Mouse (Mus musculus) heart, adult 2 months (tissue): ENCODE data around the gene 5730522E02Rik. TPM values are rescaled to one million over a fixed set of nuclear protein-coding genes. Genes with fewer than 3 reads are reported as not detected.

ENCODE experiments used
- DNase-seq, 2 experiments: peaks; one replicate each; pipeline ENCODE4 v3.0.0; 2021
- H3K27ac ChIP-seq: fragments of 200-600 bp; 2 replicates; pipeline ENCODE4 v1.8.1; 2022
- H3K27me3 ChIP-seq: fragments of 200-500 bp; 2 replicates; pipeline ENCODE4 v1.6.1; 2012; ENCODE audit warnings: mild to moderate bottlenecking, low read length, inconsistent platforms, mixed read lengths; ENCODE audit not compliant: control insufficient read depth, insufficient read depth
- H3K36me3 ChIP-seq: fragments of 200-500 bp; 2 replicates; pipeline ENCODE4 v1.6.1; 2012; ENCODE audit warnings: low read length, inconsistent platforms; ENCODE audit not compliant: control insufficient read depth, insufficient read depth
- H3K4me1 ChIP-seq: fragments of 200-500 bp; 2 replicates; pipeline ENCODE4 v1.6.1; 2011; ENCODE audit warnings: low read length; ENCODE audit not compliant: control insufficient read depth, insufficient read depth
- H3K4me3 ChIP-seq: fragments of 200-600 bp; 2 replicates; pipeline ENCODE4 v1.8.1; 2022
- H3K79me2 ChIP-seq: fragments of 200-500 bp; replicated peaks from 2 replicates; pipeline ENCODE4 v1.6.1; 2012; ENCODE audit warnings: mild to moderate bottlenecking, inconsistent platforms, low read length, moderate library complexity, mixed read lengths; ENCODE audit not compliant: control insufficient read depth, insufficient read depth
- H3K9ac ChIP-seq: fragments of 200-500 bp; 2 replicates; pipeline ENCODE4 v1.6.1; 2012; ENCODE audit warnings: low read depth, mild to moderate bottlenecking, control low read depth, inconsistent platforms, low read length, mixed read lengths
- CTCF ChIP-seq: fragments of 200-600 bp; IDR thresholded peaks from 2 replicates; pipeline ENCODE4 v1.8.1; 2022; ENCODE audit warnings: antibody characterized with exemption, mild to moderate bottlenecking, moderate library complexity
- EP300 ChIP-seq: fragments of 200-500 bp; IDR thresholded peaks from 2 replicates; pipeline ENCODE4 v1.6.1; 2011; ENCODE audit warnings: low read depth, low read length, control low read depth; ENCODE audit not compliant: insufficient read depth
- POLR2A ChIP-seq: fragments of 200-500 bp; IDR thresholded peaks from 2 replicates; pipeline ENCODE4 v1.6.1; 2011; ENCODE audit warnings: mild to moderate bottlenecking, low read depth, low read length, control low read depth; ENCODE audit not compliant: insufficient read depth
- WGBS: fragments of 180-500 bp; shearing (Covaris S2); methylation state at CpG from one replicate; pipeline ENCODE4 v1.1.7; 2018; 5-methylcytosine and 5-hydroxymethylcytosine counted together
- intact Hi-C: fragments of 180-260 bp; cut with DNase I; formaldehyde crosslinking; loops from one replicate; pipeline ENCODE4 v1.15.1; 2025
- polyA plus RNA-seq: library from polyadenylated mRNA; depleted of rRNA; stranded (reverse); fragments of >200 nt; gene quantifications from 2 replicates; pipeline ENCODE4 v1.2.3, GENCODE M21; 2012
- total RNA-seq, 2 experiments: library from RNA; stranded (reverse); gene quantifications; 2 replicates each; pipeline ENCODE4 v1.2.3; 2021

5730522E02Rik gene
- total and polyA plus RNA-seq, 3 experiments = not detected

GRCm38 (mm10) chr11:25710559-25710958, 500.0 kb downstream of the 5730522E02Rik start:
- intact Hi-C loops = no loop called here
- no peak overlapping the region for H3K27ac ChIP-seq
- H3K4me1 ChIP-seq = no peaks in the 10 kb centered on the region
- H3K9ac ChIP-seq = no peak overlapping the region
- H3K79me2 ChIP-seq = no peaks in the 10 kb centered on the region
- no peak overlapping the region for H3K4me3 ChIP-seq
- H3K27me3 ChIP-seq = no peaks in the 10 kb centered on the region
- H3K36me3 ChIP-seq = no peaks in the 10 kb centered on the region
- WGBS = 50% methylated on average over 2 of the region's 2 CpGs
- TF ChIP-seq CTCF (no peak), EP300 (no peak), POLR2A (no peak)
- no peak for DNase-seq

- TF ChIP-seq CTCF (no peak), POLR2A (no peak), EP300 (no peak)
- Histone ChIP-seq H3K4me3 (no peak overlapping the region), H3K27ac (no peak overlapping the region), H3K27me3 (no peaks in the 10 kb centered on the region), H3K9ac (no peak overlapping the region), H3K79me2 (no peaks in the 10 kb centered on the region), H3K4me1 (no peaks in the 10 kb centered on the region), H3K36me3 (no peaks in the 10 kb centered on the region)
- WGBS = 69% methylated on average over 4 of the region's 4 CpGs
- DNase-seq = no peak
- intact Hi-C loops = no loop called here
Measured at GRCm38 (mm10) chr11:25709892-25710291, 500.7 kb downstream of the 5730522E02Rik start.

GRCm38 (mm10) chr11:25704332-25705168, 506.0 kb downstream of the 5730522E02Rik start:
- Histone ChIP-seq H3K36me3 (no peaks in the 10 kb centered on the region), H3K27ac (no peak overlapping the region), H3K27me3 (no peaks in the 10 kb centered on the region), H3K79me2 (no peaks in the 10 kb centered on the region), H3K9ac (no peak overlapping the region), H3K4me3 (no peak overlapping the region), H3K4me1 (no peaks in the 10 kb centered on the region)
- TF ChIP-seq EP300 = no peak
- no peak for TF ChIP-seq CTCF
- TF ChIP-seq POLR2A = no peak
- WGBS = 74% methylated on average over 11 of the region's 11 CpGs
- intact Hi-C loops = no loop called here
- no peak for DNase-seq

- no peak for TF ChIP-seq EP300
- TF ChIP-seq POLR2A = no peak
- TF ChIP-seq CTCF = no peak
Measured at GRCm38 (mm10) chr11:25702791-25703190, 507.8 kb downstream of the 5730522E02Rik start.

GRCm38 (mm10) chr11:25697508-25698193, 512.9 kb downstream of the 5730522E02Rik start:
- 70% methylated on average over 6 of the region's 6 CpGs for WGBS
- TF ChIP-seq EP300 (no peak), POLR2A (no peak), CTCF (no peak)
- DNase-seq = no peak
- Histone ChIP-seq H3K79me2 (no peaks in the 10 kb centered on the region), H3K4me1 (no peaks in the 10 kb centered on the region), H3K4me3 (no peak overlapping the region), H3K27ac (no peak overlapping the region), H3K27me3 (no peaks in the 10 kb centered on the region), H3K36me3 (no peaks in the 10 kb centered on the region), H3K9ac (no peak overlapping the region)
- intact Hi-C loops = no loop called here

More at GRCm38 (mm10) chr11:25702791-25703190, 507.8 kb downstream of the 5730522E02Rik start:
- no peaks in the 10 kb centered on the region for H3K79me2 ChIP-seq
- no peaks in the 10 kb centered on the region for H3K36me3 ChIP-seq
- no peak overlapping the region for H3K9ac ChIP-seq
- WGBS = 85% methylated on average over 3 of the region's 3 CpGs
- no peak overlapping the region for H3K27ac ChIP-seq
- no peak for DNase-seq
- intact Hi-C loops = no loop called here
- no peaks in the 10 kb centered on the region for H3K27me3 ChIP-seq
- H3K4me1 ChIP-seq = no peaks in the 10 kb centered on the region
- H3K4me3 ChIP-seq = no peak overlapping the region

GRCm38 (mm10) chr11:25696168-25696567, 514.4 kb downstream of the 5730522E02Rik start:
- TF ChIP-seq POLR2A (no peak), CTCF (no peak), EP300 (no peak)
- intact Hi-C loops = no loop called here
- 65% methylated on average over 5 of the region's 5 CpGs for WGBS
- Histone ChIP-seq H3K4me3 (no peak overlapping the region), H3K9ac (no peak overlapping the region), H3K79me2 (no peaks in the 10 kb centered on the region), H3K27ac (no peak overlapping the region), H3K36me3 (no peaks in the 10 kb centered on the region), H3K27me3 (no peaks in the 10 kb centered on the region), H3K4me1 (no peaks in the 10 kb centered on the region)
- DNase-seq = no peak
